Mouse (Mus musculus) lung, postnatal 0 days (tissue): ENCODE results near the gene Abcc4.

Source experiments
- CTCF ChIP-seq: IDR thresholded peaks from 2 replicates; pipeline ENCODE4 v1.5.1; 2016; ENCODE audit warnings: antibody characterized with exemption, mild to moderate bottlenecking
- EP300 ChIP-seq: IDR thresholded peaks from 2 replicates; pipeline ENCODE4 v1.6.1; 2016; ENCODE audit warnings: antibody characterized with exemption, mild to moderate bottlenecking, control low read depth

GRCm38 (mm10) chr14:118616698-118617311, 89.2 kb downstream of the Abcc4 start:
- TF ChIP-seq CTCF (peak; percentile 88), EP300 (no peak)
